Mouse (Mus musculus) Patski (cell line): ENCODE data around the gene Slc1a3. TPM values are rescaled to one million over a fixed set of nuclear protein-coding genes. Genes with fewer than 3 reads are reported as not detected.
A peak's percentile ranks its signal among the peaks of the same experiment; 100 is the strongest.

Experiments
- ATAC-seq: fragments of 100-300 bp; one replicate; pipeline ENCODE4 v1.8.0; 2021
- CTCF ChIA-PET: fragments of 350-600 bp; sonication (Branson Sonifier 250); formaldehyde crosslinking; loops from one replicate; lab custom pipeline; 2022; ENCODE audit warnings: inconsistent platforms; lab: Charles Lee
- POLR2A ChIA-PET: fragments of 350-600 bp; sonication (Branson Sonifier 250); formaldehyde crosslinking; loops from one replicate; lab custom pipeline; 2022; ENCODE audit warnings: antibody characterized with exemption, inconsistent platforms; lab: Charles Lee
- DNase-seq: peaks from one replicate; pipeline ENCODE4 v3.0.0-alpha.2; 2011; ENCODE audit warnings: low read depth, low spot score
- H3K27me3 ChIP-seq: fragments of 371-371 bp; one replicate; pipeline ENCODE4 v1.5.1; 2021
- CTCF ChIP-seq: fragments of 100-300 bp; IDR thresholded peaks from one replicate; pipeline ENCODE4 v1.5.1; 2021
- in situ Hi-C: fragments of 300-500 bp; cut with MboI; formaldehyde crosslinking; loops from 3 replicates; pipeline ENCODE4 v1.11.1; 2018; ENCODE audit warnings: low pct_unique_long_range_greater_than_20kb, mixed read lengths
- polyA plus RNA-seq: library from polyadenylated mRNA; unstranded; gene quantifications from one replicate; pipeline ENCODE4 v1.2.3, GENCODE M21; 2021

The Slc1a3 gene
- polyA plus RNA-seq, 1 experiment from 2014 or later = 8.8 TPM

DNA sequence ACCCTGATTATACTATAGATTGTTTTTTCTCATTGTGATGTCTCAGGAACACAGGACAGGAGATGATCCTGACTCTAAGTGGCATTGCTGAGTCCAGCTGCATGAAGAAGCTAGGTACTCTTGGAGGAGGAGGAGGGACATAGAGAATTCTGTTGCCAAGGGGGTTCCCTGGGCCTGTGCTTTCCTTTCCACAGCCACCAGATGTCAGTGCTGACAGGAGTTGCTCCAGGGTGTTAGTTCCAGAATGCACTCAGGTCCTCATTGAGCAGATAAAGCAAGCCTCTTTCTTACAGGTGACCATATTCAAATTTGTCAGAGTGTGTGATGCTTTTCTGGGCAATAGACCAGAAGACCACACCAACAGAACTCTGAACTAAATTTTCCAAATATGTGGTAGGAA lies 86.7 kb downstream of the Slc1a3 start:
- no peaks in the 10 kb centered on the region for H3K27me3 ChIP-seq
- ChIA-PET POLR2A (no interaction called here), CTCF (interaction anchor here (0.7 kb wide), 1 partner anchor 380 kb away, joined by 3 read pairs; no protein-coding TSS in a partner anchor)
- DNase-seq = no peak
- TF ChIP-seq CTCF = peak; percentile 73
- in situ Hi-C loops = no loop called here
- no peak for ATAC-seq

DNA sequence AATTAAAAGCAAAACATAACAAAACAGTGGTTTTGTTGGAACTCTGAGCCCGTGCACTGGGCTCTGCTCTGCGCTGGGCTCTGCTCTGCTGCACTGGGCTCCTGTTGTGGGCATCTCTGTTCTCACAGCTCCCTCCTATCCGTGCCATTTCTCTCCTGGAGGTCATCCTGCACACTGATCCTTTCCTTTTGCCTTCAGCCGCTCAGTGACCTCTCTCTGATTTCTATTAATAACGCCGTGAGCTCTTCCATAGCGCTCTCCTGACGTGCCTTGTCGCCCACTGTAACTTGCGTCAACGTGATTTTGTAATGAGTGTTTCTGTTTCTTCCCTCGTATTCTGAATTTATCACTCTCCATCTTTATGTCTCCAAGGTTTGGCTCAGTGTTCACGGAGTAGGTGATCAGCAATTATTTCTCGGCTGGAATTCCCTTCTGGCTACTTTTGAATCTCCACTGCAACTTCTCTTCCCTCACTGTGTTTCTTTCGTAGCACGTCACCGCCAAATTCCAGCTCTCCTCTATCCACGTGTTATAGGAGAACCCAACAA lies 91.0 kb downstream of the Slc1a3 start:
- in situ Hi-C loops = no loop called here
- H3K27me3 ChIP-seq = peaks cover 5% of the 10 kb centered on the region
- TF ChIP-seq CTCF = no peak
- ChIA-PET POLR2A (interaction anchor here (0.5 to 0.6 kb wide), 2 partner anchors 17 to 175 kb away, joined by 3 to 4 read pairs; no protein-coding TSS in a partner anchor), CTCF (interaction anchor here (1.2 to 2.1 kb wide), 3 partner anchors 16 to 30 kb away, joined by 3 to 6 read pairs (median 4); no protein-coding TSS in a partner anchor)
- ATAC-seq (no peak), DNase-seq (no peak)

DNA sequence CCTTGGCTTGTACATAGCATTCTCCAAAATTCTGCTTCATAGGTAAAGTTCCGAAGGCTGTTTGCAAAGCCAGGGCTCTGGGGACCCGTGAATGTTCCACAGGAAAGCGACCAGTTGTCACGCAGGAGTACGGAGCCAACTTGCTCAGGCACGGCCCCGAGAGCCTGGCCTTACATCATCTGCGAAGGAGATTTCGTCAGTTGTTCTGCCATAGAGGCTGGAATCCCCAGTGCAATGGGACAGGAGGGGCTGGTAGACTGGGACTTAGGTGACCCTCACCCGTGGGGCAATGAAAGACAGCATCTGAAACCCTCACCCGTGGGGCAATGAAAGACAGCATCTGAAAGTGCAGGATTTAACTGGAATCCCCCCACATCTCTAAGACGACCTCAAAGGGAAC lies 94.3 kb downstream of the Slc1a3 start:
- POLR2A ChIA-PET = interaction anchor here (0.6 kb wide), 1 partner anchor 210 kb away, joined by 3 read pairs; no protein-coding TSS in a partner anchor
- ATAC-seq (no peak), DNase-seq (no peak)
- in situ Hi-C loops = no loop called here
- TF ChIP-seq CTCF = no peak
- peaks cover 22% of the 10 kb centered on the region for H3K27me3 ChIP-seq
- CTCF ChIA-PET = interaction anchor here (0.9 kb wide), 1 partner anchor 9 kb away, joined by 3 read pairs; no protein-coding TSS in a partner anchor

DNA sequence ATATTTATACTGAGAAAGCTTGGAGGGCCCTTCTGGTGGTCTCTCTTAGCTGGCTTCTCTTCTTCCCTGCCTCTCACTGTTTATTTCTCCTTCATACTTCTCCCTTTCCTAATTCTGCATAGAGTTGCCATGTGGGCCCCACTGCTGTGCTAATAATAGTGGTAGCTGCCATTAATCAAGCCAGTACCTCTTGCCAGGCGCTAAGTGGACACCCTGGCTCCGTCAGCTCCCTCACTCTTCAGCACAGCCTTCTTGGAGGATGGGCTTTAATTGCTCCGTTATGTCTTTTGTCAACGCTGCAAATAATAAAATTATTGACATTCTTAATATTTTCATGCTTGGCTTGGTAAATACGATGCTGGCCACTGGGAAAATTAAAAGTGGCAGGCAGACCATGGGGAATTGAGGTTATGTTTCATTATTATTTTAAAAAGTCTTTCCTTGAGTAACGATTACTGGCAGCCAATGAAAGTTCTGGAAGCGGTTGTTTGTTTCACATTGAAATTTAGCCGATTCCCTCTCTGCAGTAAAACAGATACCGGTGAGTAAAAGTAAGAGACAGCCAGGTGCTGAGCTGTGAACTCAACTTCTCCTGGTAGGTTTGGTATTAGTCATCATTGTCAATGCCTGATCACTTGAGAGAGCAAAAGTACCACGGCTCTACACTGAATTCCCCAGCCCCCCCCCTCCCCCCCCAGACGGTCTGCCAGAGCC lies 94.9 kb downstream of the Slc1a3 start:
- ChIA-PET POLR2A (no interaction called here), CTCF (interaction anchor here (1.1 kb wide), 1 partner anchor 11 kb away, joined by 3 read pairs; no protein-coding TSS in a partner anchor)
- in situ Hi-C loops = no loop called here
- DNase-seq (no peak), ATAC-seq (no peak)
- H3K27me3 ChIP-seq = peaks cover 22% of the 10 kb centered on the region
- TF ChIP-seq CTCF = no peak

DNA sequence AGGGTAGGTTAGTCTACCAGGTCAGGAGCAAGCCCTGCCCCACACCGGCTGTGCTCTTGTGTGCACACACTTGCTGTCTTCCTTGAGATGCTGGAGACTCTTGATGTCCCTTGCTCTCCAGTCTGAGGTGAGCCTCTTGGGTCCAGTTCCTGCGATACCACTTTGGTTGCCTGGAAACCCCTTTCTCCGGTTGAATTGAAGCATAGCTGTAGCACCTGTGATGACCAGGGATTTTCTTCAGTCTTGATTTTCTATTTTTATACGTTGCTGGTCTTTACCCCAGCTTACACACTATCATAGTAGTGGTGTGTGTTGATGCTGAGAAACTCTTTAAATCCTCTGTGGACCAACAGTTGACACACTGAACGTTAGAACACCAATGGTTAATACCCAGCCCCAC lies 95.9 kb downstream of the Slc1a3 start:
- ATAC-seq = no peak
- DNase-seq = no peak
- ChIA-PET CTCF (interaction anchor here (1.1 kb wide), 1 partner anchor 12 kb away, joined by 3 read pairs; no protein-coding TSS in a partner anchor), POLR2A (no interaction called here)
- TF ChIP-seq CTCF = no peak
- in situ Hi-C loops = no loop called here
- H3K27me3 ChIP-seq = peaks cover 28% of the 10 kb centered on the region

DNA sequence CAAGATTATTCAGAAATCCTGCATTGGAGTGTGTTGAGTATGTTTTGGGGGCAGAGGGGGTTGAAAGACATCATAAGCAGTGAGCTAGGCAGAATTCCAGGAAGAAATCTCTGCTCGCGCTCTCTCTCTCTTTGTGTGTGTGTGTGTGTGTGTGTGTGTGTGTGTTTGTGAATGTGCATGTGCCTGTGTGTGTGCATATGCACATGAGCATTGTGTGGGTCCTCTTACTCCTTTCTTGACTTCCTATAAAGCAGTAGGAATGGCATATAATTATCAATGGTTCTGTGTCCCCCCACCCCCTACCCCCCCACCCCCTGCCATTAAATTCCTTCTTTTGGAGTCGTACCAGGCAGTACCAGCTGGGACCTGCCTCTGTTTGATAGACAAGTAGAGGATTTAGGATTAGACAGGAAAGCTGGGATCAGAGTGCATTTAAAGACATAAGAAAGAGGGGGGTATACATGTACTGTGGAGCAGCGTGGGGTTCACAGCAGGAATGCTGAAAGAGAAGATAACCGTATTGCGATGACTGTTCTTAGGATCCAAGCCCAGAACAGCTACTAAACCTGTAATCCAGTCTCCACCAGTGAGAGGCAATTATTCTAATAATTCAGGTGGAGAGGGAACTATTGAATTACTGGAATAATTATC lies 104.9 kb downstream of the Slc1a3 start:
- POLR2A ChIA-PET = interaction anchor here (0.7 kb wide), 1 partner anchor 409 kb away, joined by 4 read pairs; no protein-coding TSS in a partner anchor
- no peak for DNase-seq
- in situ Hi-C loops = no loop called here
- TF ChIP-seq CTCF = no peak
- CTCF ChIA-PET = interaction anchor here (1.1 kb wide), 1 partner anchor 28 kb away, joined by 3 read pairs; no protein-coding TSS in a partner anchor
- no peak for ATAC-seq
- peaks cover 20% of the 10 kb centered on the region for H3K27me3 ChIP-seq

DNA sequence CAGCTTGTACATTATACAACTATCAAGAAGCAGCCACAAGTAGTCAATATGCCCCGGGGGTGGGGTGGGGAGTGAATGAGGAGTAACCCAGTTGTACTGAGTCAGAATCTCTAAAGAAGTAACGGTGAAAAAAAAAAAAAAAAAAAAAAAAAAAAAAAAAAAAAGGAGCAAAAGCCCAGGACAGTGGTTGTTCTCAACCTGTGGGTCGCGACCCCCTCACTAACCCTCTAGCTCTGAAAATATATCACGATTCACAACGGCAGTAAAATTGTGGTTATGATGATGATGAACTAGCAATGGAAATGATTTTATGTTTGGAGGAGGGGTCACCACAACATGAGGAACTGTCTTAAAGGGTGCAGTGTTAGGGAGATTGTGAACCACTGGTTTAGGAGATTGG lies 108.2 kb downstream of the Slc1a3 start:
- no peak for DNase-seq
- TF ChIP-seq CTCF = no peak
- in situ Hi-C loops = no loop called here
- H3K27me3 ChIP-seq = peaks cover 31% of the 10 kb centered on the region
- no peak for ATAC-seq
- ChIA-PET POLR2A (no interaction called here), CTCF (interaction anchor here (1.0 to 6.0 kb wide), 4 partner anchors 12 to 25 kb away, joined by 3 to 25 read pairs (median 4); no protein-coding TSS in a partner anchor)

DNA sequence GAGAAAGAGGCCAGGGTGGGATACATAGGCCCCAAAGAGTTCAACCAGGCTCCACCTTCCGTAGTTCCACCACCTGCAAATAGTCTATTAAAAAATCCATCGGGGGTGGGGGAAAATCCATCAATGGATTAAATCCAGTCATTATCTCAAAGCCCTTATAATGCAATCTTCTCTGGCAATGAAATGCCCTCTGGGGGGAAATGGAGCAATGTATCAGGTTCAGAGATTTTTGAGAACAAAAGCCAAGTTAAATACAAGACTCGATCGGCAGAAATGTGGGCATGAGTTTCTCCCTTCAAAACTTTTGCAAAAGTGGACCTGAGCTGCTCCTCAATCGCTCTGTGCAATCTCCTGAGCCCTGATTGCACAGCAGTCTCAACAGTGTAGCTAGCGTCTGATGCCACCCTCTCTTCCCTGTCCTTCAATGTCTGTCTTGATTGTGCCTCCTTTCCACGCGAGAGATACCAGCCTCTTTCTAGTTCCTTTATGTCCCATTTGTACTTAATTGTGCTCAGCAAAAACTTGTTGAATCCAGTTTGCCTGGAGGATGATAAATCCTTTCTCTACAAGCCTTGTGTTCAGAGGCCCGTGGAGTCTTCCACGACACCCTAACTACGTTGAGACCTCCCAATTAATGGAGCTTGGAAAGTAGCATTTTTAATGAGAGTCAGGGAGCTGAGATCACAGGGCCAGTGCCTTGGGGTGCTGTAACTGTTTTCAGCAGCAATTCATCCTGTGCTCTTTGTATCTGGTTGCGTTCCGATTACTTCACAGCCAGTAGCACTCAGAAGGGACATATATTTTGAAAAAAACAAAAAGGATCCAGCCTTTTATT lies 109.0 kb downstream of the Slc1a3 start:
- DNase-seq (no peak), ATAC-seq (no peak)
- H3K27me3 ChIP-seq = peaks cover 32% of the 10 kb centered on the region
- no peak for TF ChIP-seq CTCF
- in situ Hi-C loops = no loop called here
- ChIA-PET POLR2A (no interaction called here), CTCF (interaction anchor here (1.5 to 6.0 kb wide), 3 partner anchors 11 to 25 kb away, joined by 3 to 25 read pairs (median 4); no protein-coding TSS in a partner anchor)

DNA sequence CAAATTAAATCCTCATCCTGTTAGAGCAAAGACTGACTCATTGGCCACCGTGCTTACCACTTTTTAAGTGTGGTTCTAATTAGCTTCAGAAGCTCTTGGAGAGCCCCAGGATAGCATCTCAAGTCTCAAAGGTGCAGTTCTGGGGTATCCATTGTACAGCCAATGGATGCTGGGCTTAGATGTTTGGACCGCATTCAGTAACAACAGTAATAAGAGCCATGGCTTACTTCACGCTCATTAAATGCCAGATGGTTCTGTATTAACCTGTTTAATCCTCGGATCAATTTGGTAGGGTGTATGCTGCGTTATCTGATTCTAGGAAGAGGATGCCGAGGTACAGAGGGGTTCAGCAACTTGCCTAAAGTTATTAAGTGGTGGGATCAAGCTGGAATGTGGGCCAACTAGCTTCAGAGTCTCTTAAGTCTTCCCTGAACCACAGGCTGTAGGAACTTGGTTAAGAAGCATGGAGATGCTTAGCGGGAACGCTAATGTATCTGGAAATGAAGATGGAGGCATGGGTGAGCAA lies 114.1 kb downstream of the Slc1a3 start:
- ChIA-PET POLR2A (no interaction called here), CTCF (interaction anchor here (1.4 kb wide), 1 partner anchor 150 kb away, joined by 4 read pairs; no protein-coding TSS in a partner anchor)
- no peak for TF ChIP-seq CTCF
- in situ Hi-C loops = no loop called here
- DNase-seq (no peak), ATAC-seq (no peak)
- peaks cover 38% of the 10 kb centered on the region for H3K27me3 ChIP-seq

DNA sequence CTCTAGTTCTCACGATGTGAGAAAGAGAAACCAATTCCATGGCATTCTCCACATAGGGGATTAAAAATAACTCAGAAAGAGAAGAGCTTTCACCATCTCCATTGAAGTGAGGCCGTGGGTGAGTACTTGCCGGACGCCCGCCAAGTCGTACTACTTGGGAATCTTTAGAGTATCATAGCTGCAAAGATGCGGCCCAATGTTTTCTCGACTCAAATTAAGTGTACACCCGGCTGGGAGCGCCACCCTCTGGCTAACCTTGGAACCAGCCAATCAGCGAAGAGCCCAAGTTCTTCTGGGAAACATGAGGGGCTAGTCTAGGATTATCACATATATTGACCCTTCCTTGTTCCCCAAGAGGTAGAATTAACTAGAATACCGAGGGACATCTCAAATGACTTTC lies 115.3 kb downstream of the Slc1a3 start:
- ATAC-seq (no peak), DNase-seq (no peak)
- ChIA-PET POLR2A (no interaction called here), CTCF (no interaction called here)
- in situ Hi-C loops = no loop called here
- H3K27me3 ChIP-seq = peaks cover 38% of the 10 kb centered on the region
- no peak for TF ChIP-seq CTCF
